Mouse (Mus musculus) brown adipose tissue, adult 24 weeks (tissue): ENCODE measurements around the gene Lhfpl5. TPM values are rescaled to one million over a fixed set of nuclear protein-coding genes. Genes with fewer than 3 reads are reported as not detected.

Source experiments
- H3K27ac ChIP-seq: fragments of 200-500 bp; replicated peaks from 2 replicates; pipeline ENCODE4 v1.5.1; 2012; ENCODE audit warnings: low read depth, mild to moderate bottlenecking, low read length
- H3K4me1 ChIP-seq: fragments of 200-500 bp; 2 replicates; pipeline ENCODE4 v1.6.1; 2012; ENCODE audit warnings: low read length, mixed read lengths; ENCODE audit not compliant: control insufficient read depth, insufficient read depth, insufficient read length
- H3K4me3 ChIP-seq: fragments of 200-500 bp; 2 replicates; pipeline ENCODE4 v1.5.1; 2012; ENCODE audit warnings: low read depth, mild to moderate bottlenecking, low read length, moderate library complexity; ENCODE audit not compliant: insufficient read depth
- polyA plus RNA-seq: library from polyadenylated mRNA; stranded (reverse); fragments of >200 nt; gene quantifications from 2 replicates; pipeline ENCODE4 v1.2.4, GENCODE M21; 2012; ENCODE audit not compliant: missing spikeins, insufficient read depth, insufficient read length

The Lhfpl5 gene
- polyA plus RNA-seq, 1 experiment: not detected

DNA sequence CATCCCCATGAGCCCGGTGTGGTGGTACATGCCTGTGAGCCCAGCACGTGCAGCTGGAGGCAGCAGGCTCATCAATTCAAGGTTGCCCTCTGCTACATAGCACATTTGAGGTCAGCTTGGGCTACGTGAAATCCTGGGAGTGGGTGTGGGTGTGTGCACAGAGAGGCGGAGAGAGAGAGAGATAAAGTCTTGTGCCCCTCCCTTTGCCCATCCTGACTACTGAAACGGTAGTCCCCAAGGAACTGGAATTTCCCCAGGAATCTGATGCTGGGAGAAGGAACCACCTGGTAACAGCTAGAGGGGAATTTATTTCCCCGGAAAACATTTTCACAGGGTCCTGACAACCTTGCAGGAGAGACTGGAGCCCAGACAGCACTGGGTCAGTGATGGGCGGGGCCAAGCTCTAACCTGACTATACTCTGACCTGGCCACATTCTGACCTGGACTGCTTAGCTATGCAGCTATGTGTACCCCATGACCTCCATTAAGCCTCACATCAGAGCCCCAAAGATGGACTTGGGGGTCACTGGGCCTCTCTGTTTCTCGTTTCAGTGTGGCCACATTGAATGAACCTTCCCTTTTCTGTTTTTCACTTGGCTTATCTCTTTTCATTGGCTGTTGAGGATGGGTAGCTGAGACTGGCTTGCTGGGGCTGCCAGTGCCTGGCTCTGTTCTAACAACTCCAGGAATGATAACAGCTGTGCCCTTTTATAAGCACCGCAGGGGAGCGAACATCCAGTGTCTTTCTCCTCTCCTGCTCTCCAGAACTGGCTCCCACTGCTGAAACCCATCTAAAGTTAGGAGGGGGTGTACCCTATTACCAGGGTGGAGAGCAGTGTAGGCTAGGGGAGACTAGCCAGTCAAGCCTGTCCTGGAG is 53.0 kb downstream of the Lhfpl5 start:
- Histone ChIP-seq H3K4me1 (no peaks in the 10 kb centered on the region), H3K27ac (no peak overlapping the region), H3K4me3 (no peak overlapping the region)

DNA sequence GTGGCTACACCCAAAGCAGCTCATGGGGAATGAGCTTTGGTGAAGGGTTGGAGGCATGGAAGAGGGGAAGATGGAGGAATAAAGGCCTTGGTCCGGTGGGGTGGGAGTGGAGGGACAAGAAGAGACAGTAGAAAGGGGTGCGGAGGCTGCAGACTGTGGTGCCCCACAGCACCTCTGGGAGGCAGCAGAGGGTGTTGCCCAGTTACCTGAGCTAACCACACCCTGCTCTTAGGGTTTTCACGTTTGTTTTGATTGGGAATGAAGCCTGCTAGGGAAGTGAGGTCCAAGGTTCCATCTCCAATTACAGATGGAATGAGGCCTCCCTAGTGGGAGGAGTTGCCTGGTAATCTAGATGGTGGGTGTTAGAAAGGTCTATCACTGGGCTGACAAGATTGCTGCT is 53.7 kb downstream of the Lhfpl5 start:
- H3K27ac ChIP-seq: no peak overlapping the region
- H3K4me1 ChIP-seq: no peaks in the 10 kb centered on the region
- H3K4me3 ChIP-seq: no peak overlapping the region

Other genes with a start within 250 kb of the Lhfpl5 start
- 196 and 332 TPM in 2 replicates for gene Rpl10a, start 247.2 kb upstream of the Lhfpl5 start, polyA plus RNA-seq
- 3.6 and 4.6 TPM in 2 replicates for gene Tead3, start 224.8 kb upstream of the Lhfpl5 start, polyA plus RNA-seq
- gene Tulp1, start 210.4 kb upstream of the Lhfpl5 start, polyA plus RNA-seq: not detected in 2 replicates
- 3.9 and 4.1 TPM in 2 replicates for gene Fkbp5, start 58.1 kb upstream of the Lhfpl5 start, polyA plus RNA-seq
- gene Armc12, start 44.8 kb upstream of the Lhfpl5 start, polyA plus RNA-seq: not detected in 2 replicates
- gene Clpsl2, start 26.2 kb upstream of the Lhfpl5 start, polyA plus RNA-seq: not detected in 2 replicates
- gene Clps, start 14.9 kb upstream of the Lhfpl5 start, polyA plus RNA-seq: not detected in 2 replicates
- gene Srpk1, start 47.1 kb downstream of the Lhfpl5 start, polyA plus RNA-seq: 19.0 and 31.0 TPM in 2 replicates
- gene Slc26a8, start 114.6 kb downstream of the Lhfpl5 start, polyA plus RNA-seq: 0.71 and 1.5 TPM in 2 replicates
- 39.5 and 49.0 TPM in 2 replicates for gene Mapk14, start 115.7 kb downstream of the Lhfpl5 start, polyA plus RNA-seq
- 2.0 and 2.1 TPM in 2 replicates for gene AC170998.1, start 150.4 kb downstream of the Lhfpl5 start, polyA plus RNA-seq
- gene Mapk13, start 193.7 kb downstream of the Lhfpl5 start, polyA plus RNA-seq: 0.75 TPM in 2 replicates
- gene Brpf3, start 225.4 kb downstream of the Lhfpl5 start, polyA plus RNA-seq: 21.0 and 28.9 TPM in 2 replicates